Mouse (Mus musculus) heart, postnatal 25 days (tissue): Measurements from ENCODE around the gene Ss18l1. TPM values are rescaled to one million over a fixed set of nuclear protein-coding genes. Genes with fewer than 3 reads are reported as not detected.
A peak's percentile ranks its signal among the peaks of the same experiment; 100 is the strongest.

Experiments
- DNase-seq: peaks from one replicate; pipeline ENCODE4 v3.0.0; 2022; ENCODE audit warnings: low spot score
- intact Hi-C: fragments of 180-260 bp; cut with DNase I; formaldehyde crosslinking; loops from one replicate; pipeline ENCODE4 v1.15.1; 2025
- total RNA-seq, 2 experiments: library from RNA; stranded (reverse); gene quantifications; 2 replicates each; pipeline ENCODE4 v1.2.3; 2021

Gene Ss18l1
- total RNA-seq, result 1 to 10 TPM; 2.2 to 2.3 TPM

- peak; percentile 82 for DNase-seq
- intact Hi-C loops, result loop anchor here (5.0 kb wide), 1 partner anchor 105 kb away; no protein-coding TSS in a partner anchor
Observed at GRCm38 (mm10) chr2:180042256-180042857, at the start of gene Ss18l1, which contains the start of gene Psma7. Ss18l1 (plus strand) TSS chr2:180042509. Psma7 (minus strand) TSS chr2:180042433.

- intact Hi-C loops, result no loop called here
- DNase-seq, result no peak
Observed at GRCm38 (mm10) chr2:179993071-179993470, 49.2 kb upstream of the Ss18l1 start.

- DNase-seq, result no peak
Observed at GRCm38 (mm10) chr2:179998431-179998830, 43.9 kb upstream of the Ss18l1 start.

GRCm38 (mm10) chr2:180001635-180002034 lies 40.7 kb upstream of the Ss18l1 start:
- DNase-seq, result no peak
- intact Hi-C loops, result no loop called here

More at GRCm38 (mm10) chr2:179998431-179998830, 43.9 kb upstream of the Ss18l1 start:
- intact Hi-C loops, result no loop called here

- intact Hi-C loops, result no loop called here
- DNase-seq, result no peak
Observed at GRCm38 (mm10) chr2:180005656-180006351, 36.5 kb upstream of the Ss18l1 start.

- no peak for DNase-seq
- intact Hi-C loops, result no loop called here
Observed at GRCm38 (mm10) chr2:180006352-180007017, 35.8 kb upstream of the Ss18l1 start.

- no peak for DNase-seq
- intact Hi-C loops, result no loop called here
Observed at GRCm38 (mm10) chr2:180010686-180011085, 31.6 kb upstream of the Ss18l1 start.

- intact Hi-C loops, result no loop called here
- no peak for DNase-seq
Observed at GRCm38 (mm10) chr2:180011370-180011769, 30.9 kb upstream of the Ss18l1 start.

GRCm38 (mm10) chr2:180013686-180014085 lies 28.6 kb upstream of the Ss18l1 start:
- intact Hi-C loops, result no loop called here
- DNase-seq, result no peak

GRCm38 (mm10) chr2:180017632-180018031 lies 24.7 kb upstream of the Ss18l1 start:
- intact Hi-C loops, result no loop called here
- DNase-seq, result no peak

GRCm38 (mm10) chr2:180018573-180018972 lies 23.7 kb upstream of the Ss18l1 start:
- DNase-seq, result no peak
- intact Hi-C loops, result no loop called here

- no peak for DNase-seq
- intact Hi-C loops, result no loop called here
Observed at GRCm38 (mm10) chr2:180020091-180020661, 22.1 kb upstream of the Ss18l1 start.

GRCm38 (mm10) chr2:180020919-180021318 lies 21.4 kb upstream of the Ss18l1 start:
- intact Hi-C loops, result no loop called here

GRCm38 (mm10) chr2:180022751-180023150 lies 19.6 kb upstream of the Ss18l1 start:
- DNase-seq, result no peak
- intact Hi-C loops, result loop anchor here (2.0 kb wide), 1 partner anchor 46 kb away; the partner anchor contains the start of gene Taf4

More at GRCm38 (mm10) chr2:180020919-180021318, 21.4 kb upstream of the Ss18l1 start:
- no peak for DNase-seq

- peak; percentile 100 for DNase-seq
- intact Hi-C loops, result no loop called here
Observed at GRCm38 (mm10) chr2:180024401-180025098, 17.8 kb upstream of the Ss18l1 start, which contains the start of gene Lsm14b. Lsm14b (plus strand) TSS chr2:180024987.

- intact Hi-C loops, result no loop called here
- peak; percentile 23 for DNase-seq
Observed at GRCm38 (mm10) chr2:180025135-180025860, 17.0 kb upstream of the Ss18l1 start.

GRCm38 (mm10) chr2:180025861-180026200 lies 16.5 kb upstream of the Ss18l1 start:
- intact Hi-C loops, result loop anchor here (2.0 kb wide), 1 partner anchor 15 kb away; no protein-coding TSS in a partner anchor
- no peak for DNase-seq

GRCm38 (mm10) chr2:180027768-180028167 lies 14.5 kb upstream of the Ss18l1 start:
- no peak for DNase-seq
- intact Hi-C loops, result loop anchor here (2.0 kb wide), 1 partner anchor 13 kb away; no protein-coding TSS in a partner anchor

- intact Hi-C loops, result no loop called here
- no peak for DNase-seq
Observed at GRCm38 (mm10) chr2:180031270-180031669, 11.0 kb upstream of the Ss18l1 start.
